Mouse (Mus musculus) layer of hippocampus, adult 2 months (tissue): ENCODE measurements at regions not wholly inside any gene's neighbourhood (a gene's known extent, or its start where the extent isn't known, plus 50 kb on each side); places are given as distances from the start of the nearest gene placed in this dataset.
A peak's percentile ranks its signal among the peaks of the same experiment; 100 is the strongest.

Experiments used
- DNase-seq, 2 experiments: peaks; one replicate each; pipeline ENCODE4 v3.0.0; 2022; ENCODE audit warnings: low spot score in 2 of 2
- H3K27ac ChIP-seq: fragments of 200-600 bp; 2 replicates; pipeline ENCODE4 v1.8.1; 2022
- H3K4me3 ChIP-seq: fragments of 200-600 bp; 2 replicates; pipeline ENCODE4 v1.8.1; 2022; ENCODE audit warnings: mild to moderate bottlenecking
- CTCF ChIP-seq: fragments of 200-600 bp; conservative IDR thresholded peaks from 2 replicates; pipeline ENCODE4 v1.8.1; 2022; ENCODE audit warnings: antibody characterized with exemption, mild to moderate bottlenecking, moderate library complexity

DNA sequence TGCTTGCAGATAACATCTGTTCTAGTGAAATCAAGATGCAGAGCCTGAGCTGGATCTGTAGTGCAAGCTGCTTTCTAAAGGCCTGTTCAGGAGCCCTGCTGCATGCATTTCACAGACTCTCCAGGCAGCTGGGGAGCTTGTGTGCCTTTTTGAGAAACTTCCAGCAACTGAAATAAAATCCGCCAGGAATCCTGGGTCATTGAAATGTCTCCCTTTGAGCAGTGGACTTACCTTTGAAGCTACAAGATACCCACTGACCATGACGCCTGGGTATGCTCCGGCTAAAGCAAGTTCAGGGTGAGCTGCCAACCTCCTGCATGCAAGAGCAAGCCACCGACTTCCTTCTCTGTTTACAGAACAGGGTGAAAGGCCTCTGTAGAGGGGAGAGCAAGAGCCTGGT is 278.7 kb downstream of the Cenpw start:
- no peak for TF ChIP-seq CTCF
- no peak overlapping the region for H3K27ac ChIP-seq
- no peak for DNase-seq
- H3K4me3 ChIP-seq = no peak overlapping the region

DNA sequence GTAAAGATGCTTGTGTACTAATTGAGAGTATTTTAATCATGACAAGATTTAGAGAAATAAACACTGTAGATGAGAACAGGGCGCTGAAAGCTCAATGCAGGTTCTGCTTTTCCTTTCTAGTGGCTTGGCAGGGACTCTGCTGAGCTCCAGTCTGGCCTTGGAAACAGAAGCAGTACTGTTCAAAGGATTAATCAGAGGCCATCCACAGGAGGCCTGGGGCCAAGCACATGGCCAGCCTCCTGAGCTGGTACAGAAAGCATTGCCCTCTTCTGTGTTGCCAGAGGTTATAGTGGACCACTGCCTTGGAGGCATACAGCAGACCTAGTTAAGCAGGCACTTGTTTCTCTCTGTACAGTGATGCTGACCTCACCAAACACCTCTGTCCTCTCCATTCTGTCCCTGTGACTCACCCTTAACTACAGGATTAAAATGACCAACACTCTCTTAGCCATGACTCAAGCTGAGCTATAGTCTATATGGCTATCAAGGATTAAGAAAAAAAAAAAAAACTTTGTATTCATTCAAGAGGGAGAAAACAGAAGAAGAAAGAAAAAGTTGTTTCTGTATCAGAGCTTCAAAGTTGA is 302.5 kb downstream of the Cenpw start:
- no peak for TF ChIP-seq CTCF
- no peak overlapping the region for H3K4me3 ChIP-seq
- peak overlapping the region; percentile 63 for H3K27ac ChIP-seq
- peak; percentile 24 to 66 for DNase-seq

DNA sequence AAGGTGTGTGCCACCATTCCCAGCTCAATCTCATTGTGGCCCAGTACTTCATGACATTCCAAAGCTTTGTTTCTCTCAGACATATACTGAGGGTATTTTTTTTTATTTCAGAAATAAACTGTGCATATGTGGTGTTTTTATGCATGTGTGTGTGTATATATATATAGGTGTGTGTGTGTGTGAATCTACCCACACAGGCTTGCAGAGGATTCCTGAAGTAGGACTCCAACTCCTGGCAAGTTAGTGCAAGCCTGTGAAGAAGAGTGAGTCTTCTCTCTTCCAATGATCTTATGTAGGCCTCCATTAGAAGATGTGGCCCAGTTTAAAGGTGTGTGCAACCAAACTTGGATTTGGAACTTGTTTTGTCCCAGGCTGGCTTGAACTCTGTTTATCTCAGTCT is 328.9 kb upstream of the Rspo3 start:
- Histone ChIP-seq H3K4me3 (no peak overlapping the region), H3K27ac (no peak overlapping the region)
- TF ChIP-seq CTCF = no peak
- no peak for DNase-seq

DNA sequence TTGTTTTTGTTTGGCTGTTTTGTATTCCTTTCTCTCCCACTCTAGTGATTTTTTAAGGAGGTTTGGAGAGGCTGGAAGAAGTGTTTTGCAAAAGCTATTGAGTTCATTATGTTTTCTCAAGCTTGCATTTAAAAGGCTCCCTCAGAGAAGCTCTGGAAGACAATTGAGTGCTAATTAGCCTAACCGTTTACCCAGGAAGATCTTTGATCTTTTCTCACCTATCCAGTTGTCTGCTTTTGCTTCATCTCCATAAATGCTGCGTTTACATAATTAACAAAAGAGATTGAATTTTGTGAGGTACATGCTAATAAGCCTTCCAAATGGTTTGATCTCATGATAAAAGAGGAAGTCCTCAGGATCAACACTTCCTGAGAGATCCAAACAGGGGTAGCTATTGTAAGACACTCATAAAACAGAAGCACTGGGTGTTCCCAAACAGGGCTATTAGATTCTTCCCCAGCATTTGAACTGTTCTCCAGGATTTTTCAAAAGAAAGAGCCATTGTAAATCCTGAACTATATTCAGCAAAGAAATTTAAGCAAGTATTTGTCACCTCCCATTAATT is 320.2 kb upstream of the Rspo3 start:
- TF ChIP-seq CTCF = no peak
- Histone ChIP-seq H3K4me3 (no peak overlapping the region), H3K27ac (peak overlapping the region; percentile 29; the same call in 1 of the 2 replicates)
- DNase-seq = no peak

DNA sequence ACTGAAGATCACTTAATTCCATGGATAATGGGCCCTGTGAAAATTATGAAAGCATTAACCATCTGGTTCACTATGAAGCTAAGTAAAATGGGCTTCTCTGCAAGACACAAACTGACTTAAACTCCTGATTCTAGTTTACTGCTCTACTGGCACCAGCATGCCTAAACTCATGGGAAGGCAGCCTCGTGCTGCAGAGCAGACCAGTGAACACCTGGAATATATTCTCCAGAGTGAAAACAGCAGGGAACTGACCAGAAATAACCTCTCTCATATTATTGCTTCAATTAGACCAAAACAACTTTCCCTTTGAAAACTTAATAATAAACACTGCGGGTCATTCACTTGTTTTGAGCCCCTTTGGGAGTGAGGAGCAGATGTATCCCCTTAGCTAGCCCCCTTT is 316.8 kb upstream of the Rspo3 start:
- no peak overlapping the region for H3K27ac ChIP-seq
- H3K4me3 ChIP-seq = no peak overlapping the region
- DNase-seq = no peak
- TF ChIP-seq CTCF = no peak

DNA sequence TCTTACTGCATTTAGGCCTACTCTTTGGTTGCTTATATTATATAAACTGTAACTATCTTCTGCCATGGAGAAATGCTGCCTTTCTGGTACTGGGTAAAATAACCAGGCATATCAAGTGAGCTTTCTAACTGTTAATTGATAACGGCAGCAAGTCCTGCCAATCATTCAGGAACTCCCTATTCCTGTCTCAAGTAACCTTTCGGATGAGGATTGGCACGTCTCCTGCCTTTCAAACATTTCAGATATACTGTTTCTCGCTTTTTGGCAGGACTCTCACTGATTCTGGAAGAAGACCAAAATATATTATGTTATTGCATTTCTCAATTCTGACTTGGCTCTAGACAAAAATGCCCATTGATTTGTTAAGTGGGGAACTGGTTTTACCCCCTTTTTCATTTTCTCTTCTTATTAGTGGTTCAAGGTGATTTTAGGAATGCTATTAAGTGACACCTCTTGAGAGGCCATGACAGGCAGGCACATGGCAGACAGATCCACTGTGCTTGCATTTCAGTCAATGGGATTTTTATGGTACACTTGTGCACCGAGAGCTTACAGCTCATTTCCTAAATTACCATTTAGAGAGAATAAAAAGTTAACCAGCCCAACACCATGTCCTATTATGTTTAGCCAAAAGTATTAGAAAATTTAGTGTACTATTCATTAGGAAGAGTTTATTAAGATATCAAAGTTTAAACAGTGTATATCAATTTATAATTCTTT is 289.4 kb upstream of the Rspo3 start:
- no peak for DNase-seq
- TF ChIP-seq CTCF = no peak
- H3K4me3 ChIP-seq = no peak overlapping the region
- H3K27ac ChIP-seq = peak overlapping the region; percentile 82

DNA sequence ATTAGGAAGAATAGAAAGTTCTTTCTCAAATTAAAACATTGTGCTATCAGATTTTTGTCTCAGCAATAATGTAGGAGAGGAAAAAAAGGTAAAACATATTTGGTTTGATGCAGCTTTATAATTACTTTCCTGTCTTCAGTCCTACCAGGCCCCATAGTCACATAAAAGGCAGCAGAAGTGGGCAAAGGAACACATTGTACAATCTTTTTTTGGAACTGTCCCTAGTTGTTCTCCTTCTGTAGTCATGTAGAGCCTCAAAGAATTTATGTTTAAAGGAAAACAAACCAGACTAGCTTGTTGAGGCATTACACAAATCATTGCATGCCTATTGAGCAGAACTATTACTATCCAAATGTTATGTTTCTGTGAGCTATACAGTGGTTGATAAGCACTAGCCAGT is 288.7 kb upstream of the Rspo3 start:
- Histone ChIP-seq H3K27ac (peak overlapping the region; percentile 82), H3K4me3 (no peak overlapping the region)
- TF ChIP-seq CTCF = no peak
- DNase-seq = no peak

DNA sequence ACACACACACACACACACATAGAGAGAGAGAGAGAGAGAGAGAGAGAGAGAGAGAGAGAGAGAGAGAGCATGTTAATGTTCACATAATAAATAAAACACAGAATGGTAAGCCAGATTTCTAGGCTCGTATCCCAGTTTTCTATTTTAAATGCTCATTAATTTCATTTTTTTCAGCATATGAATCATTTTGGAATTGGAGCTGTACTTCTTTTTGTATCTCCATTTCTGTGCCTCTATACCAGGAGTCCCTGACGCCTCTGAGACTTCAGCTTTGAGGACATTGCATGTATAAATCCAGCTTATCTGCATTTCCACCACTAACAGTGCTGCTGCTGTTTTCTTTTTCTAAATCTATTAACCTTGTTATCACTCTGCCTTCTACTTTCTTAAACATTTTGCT is 287.5 kb upstream of the Rspo3 start:
- Histone ChIP-seq H3K27ac (peak overlapping the region; percentile 82), H3K4me3 (no peak overlapping the region)
- no peak for TF ChIP-seq CTCF
- DNase-seq = peak; percentile 14 to 52

DNA sequence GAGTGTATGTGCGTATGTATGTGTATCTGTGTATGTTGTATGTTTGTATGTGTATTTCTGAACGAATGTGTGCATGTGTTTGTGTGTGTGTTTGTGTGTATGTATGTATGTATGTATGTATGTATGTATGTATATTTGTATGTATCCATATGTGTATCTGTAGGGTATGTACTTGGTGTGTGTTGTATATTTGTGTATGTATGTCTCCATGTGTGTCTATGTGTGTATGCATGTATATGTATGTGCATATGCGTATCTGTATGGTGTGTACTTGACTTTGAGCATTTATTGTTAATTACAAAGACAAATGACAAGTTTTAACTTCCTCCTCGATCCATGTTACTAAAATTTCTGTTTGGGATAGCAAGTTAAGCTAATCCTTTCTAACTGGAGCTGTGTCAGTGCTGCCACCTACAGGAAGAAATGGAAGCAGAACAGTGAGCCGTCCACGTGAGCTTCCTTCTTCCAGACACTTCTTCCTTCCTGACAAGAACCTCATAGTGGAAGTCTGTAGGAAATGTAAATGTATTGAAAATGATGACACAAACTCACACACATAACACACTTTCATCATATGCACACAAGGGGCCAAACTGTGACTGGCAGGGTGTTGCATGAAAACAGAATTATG is 268.4 kb upstream of the Rspo3 start:
- peak; percentile 60 to 64 for DNase-seq
- Histone ChIP-seq H3K27ac (no peak overlapping the region), H3K4me3 (no peak overlapping the region)
- peak; percentile 93 for TF ChIP-seq CTCF

DNA sequence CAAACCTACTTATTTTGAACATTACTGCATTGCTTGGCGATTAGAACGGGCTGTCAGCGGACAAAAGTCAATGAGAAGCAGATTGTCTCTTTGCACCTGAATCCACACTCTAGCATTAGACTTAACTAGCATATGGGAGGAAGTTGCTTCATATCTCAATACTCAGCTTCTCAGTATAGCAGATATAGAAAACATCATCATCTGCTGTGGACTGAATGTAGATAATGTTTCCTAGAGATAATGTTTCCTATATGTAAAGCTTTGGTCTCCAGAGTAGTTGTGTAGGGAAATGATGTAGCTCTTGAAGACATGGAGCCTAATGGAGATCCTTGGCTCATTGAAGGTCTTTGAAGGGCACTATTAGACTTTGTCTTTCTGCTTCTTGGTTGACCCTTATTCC is 267.0 kb upstream of the Rspo3 start:
- DNase-seq = no peak
- Histone ChIP-seq H3K4me3 (no peak overlapping the region), H3K27ac (no peak overlapping the region)
- no peak for TF ChIP-seq CTCF

DNA sequence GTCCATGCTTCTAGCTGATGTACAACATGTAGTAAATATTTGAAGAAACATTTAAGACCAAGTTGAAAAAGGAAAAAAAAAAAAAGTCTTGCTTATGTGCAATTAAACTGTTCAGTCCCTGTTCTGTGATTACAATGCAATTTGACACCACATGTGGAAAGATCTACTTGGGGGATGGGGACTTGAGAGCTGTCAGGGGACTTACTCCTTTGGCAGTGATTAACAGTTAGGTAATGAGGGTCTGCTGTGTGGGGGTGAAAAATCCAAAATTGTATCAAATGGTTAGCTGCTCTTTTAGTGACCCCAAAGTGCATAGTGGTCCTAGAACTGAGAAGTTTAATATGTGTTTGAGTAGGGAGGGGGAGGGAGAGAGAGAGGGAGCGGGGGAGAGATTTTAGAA is 259.0 kb upstream of the Rspo3 start:
- no peak for TF ChIP-seq CTCF
- H3K4me3 ChIP-seq = no peak overlapping the region
- no peak for DNase-seq
- H3K27ac ChIP-seq = no peak overlapping the region

DNA sequence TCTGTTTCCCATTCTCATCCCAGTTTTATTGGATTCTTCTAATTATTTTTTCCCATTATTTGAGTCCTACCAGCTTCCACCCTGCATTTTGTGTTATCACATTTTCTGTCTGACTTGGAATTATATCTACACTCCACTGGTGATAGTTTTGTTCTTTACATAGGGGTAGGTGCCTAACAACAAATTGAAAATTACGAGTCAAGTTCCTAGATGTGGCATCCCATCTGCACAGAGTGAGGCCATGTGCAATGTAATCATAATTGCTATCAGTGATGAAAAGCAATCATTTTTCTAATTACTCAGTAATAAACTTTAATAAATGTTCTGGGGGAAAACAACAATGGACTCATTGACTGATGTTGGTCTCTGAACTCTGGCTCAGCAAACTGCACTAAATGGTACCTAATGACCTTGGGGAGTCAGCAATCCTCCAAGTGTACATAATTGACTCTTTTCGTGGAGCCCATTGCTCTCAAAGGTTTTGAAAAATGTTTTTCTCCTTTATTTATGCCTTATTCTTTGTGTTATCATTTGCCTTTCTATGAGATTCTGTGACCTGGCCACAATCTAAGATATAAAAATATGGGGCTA is 250.6 kb upstream of the Rspo3 start:
- Histone ChIP-seq H3K27ac (no peak overlapping the region), H3K4me3 (no peak overlapping the region)
- TF ChIP-seq CTCF = no peak
- DNase-seq = no peak

DNA sequence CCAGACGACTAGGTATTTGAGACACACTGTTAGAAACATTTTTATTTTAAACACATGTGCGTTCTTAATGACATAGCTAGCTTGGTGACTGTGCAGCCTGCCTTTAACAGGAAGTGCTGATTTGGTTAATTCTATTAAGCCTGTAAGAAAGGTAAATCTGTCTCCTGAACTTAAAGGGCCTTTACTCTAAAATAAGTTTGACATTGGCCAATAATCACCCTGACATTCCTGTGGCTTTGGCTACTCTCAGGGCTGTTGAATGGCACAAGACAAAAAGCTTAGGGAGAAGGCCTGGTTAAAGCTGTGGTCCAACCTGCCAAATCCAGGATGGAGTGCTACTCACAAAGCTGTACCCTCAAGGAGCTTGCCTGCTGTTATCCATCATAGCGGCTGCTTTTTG is 201.0 kb upstream of the Rspo3 start:
- Histone ChIP-seq H3K4me3 (no peak overlapping the region), H3K27ac (no peak overlapping the region)
- no peak for TF ChIP-seq CTCF
- no peak for DNase-seq
